Mouse (Mus musculus) C2C12 (cell line): ENCODE measurements around the gene Trmt1. TPM values are rescaled to one million over a fixed set of nuclear protein-coding genes. Genes with fewer than 3 reads are reported as not detected.

ENCODE experiments used
- H3K27me3 ChIP-seq: one replicate; pipeline ENCODE4 v1.6.1; 2011; ENCODE audit not compliant: control insufficient read depth, insufficient read depth, insufficient read length
- H3K36me3 ChIP-seq: one replicate; pipeline ENCODE4 v1.6.1; 2011; ENCODE audit not compliant: control insufficient read depth, insufficient read depth
- H3K4me3 ChIP-seq: one replicate; pipeline ENCODE4 v1.5.1; 2011; ENCODE audit warnings: mild to moderate bottlenecking, control low read depth; ENCODE audit not compliant: poor library complexity, insufficient read depth, severe bottlenecking
- H3K79me2 ChIP-seq: one replicate; pipeline ENCODE4 v1.6.1; 2011; ENCODE audit not compliant: control insufficient read depth, insufficient read depth
- H3K79me3 ChIP-seq: one replicate; pipeline ENCODE4 v1.6.1; 2011; ENCODE audit warnings: low read depth, control low read depth
- H3ac ChIP-seq: one replicate; pipeline ENCODE3; 2011; ENCODE audit warnings: low read depth; ENCODE audit not compliant: control insufficient read depth, insufficient read length
- CEBPB ChIP-seq: IDR thresholded peaks from one replicate; pipeline ENCODE4 v1.6.1; 2011; ENCODE audit warnings: low read depth, mild to moderate bottlenecking, control low read depth, moderate library complexity
- CTCF ChIP-seq: IDR thresholded peaks from one replicate; pipeline ENCODE4 v1.5.1; 2011; ENCODE audit not compliant: control insufficient read depth, insufficient read depth, insufficient read length
- FOSL1 ChIP-seq: IDR thresholded peaks from one replicate; pipeline ENCODE4 v1.8.0; 2011; ENCODE audit warnings: mild to moderate bottlenecking, low read length; ENCODE audit not compliant: poor library complexity, insufficient read depth, severe bottlenecking
- MAX ChIP-seq: IDR thresholded peaks from one replicate; pipeline ENCODE4 v1.6.1; 2011; ENCODE audit warnings: mild to moderate bottlenecking, control low read depth
- MYOD1 ChIP-seq: IDR thresholded peaks from one replicate; pipeline ENCODE4 v1.6.1; 2011; ENCODE audit warnings: low read depth; ENCODE audit not compliant: control insufficient read depth, insufficient read length
- MYOG ChIP-seq: IDR thresholded peaks from one replicate; pipeline ENCODE4 v1.6.1; 2011; ENCODE audit not compliant: control insufficient read depth, insufficient read length; ENCODE audit errors: extremely low read depth
- USF1 ChIP-seq: IDR thresholded peaks from one replicate; pipeline ENCODE4 v1.6.1; 2011; ENCODE audit warnings: low read depth, mild to moderate bottlenecking, control low read depth, moderate library complexity
- polyA plus RNA-seq: library from polyadenylated mRNA; unstranded; fragments of >200 nt; fragmentation: generic; extraction: Trizol; gene quantifications from one replicate; pipeline ENCODE4 v1.2.1, GENCODE M21; 2012; ENCODE audit warnings: missing spikeins

The Trmt1 gene
- polyA plus RNA-seq, 1 experiment, result 117 TPM

DNA sequence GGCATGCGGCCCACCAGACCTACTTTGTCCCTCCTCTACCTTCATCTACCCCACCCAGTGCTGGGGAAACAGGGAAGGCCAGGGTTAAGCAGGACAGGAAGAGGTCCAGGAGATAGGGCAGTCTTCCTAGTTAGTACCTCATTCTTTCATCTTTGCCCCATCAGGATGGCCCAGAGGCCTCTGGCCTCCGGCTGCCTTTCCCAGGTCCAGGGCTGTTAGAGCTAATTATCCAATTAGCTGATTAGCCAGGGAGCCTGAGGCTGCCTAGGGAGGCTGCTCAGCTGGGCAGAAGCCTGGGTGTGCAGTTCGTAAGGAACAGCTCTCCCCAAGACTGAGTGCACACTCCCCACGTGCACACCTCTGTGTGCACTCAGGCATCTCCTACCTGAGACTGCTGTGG, 27.3 kb downstream of the Trmt1 start:
- Histone ChIP-seq H3K36me3 (peaks cover 55% of the 10 kb centered on the region), H3K79me2 (no peaks in the 10 kb centered on the region), H3K4me3 (no peak overlapping the region), H3ac (no peak overlapping the region), H3K79me3 (no peaks in the 10 kb centered on the region), H3K27me3 (no peaks in the 10 kb centered on the region)
- TF ChIP-seq MYOG (no peak), MAX (no peak), USF1 (no peak), MYOD1 (no peak), CTCF (no peak)

DNA sequence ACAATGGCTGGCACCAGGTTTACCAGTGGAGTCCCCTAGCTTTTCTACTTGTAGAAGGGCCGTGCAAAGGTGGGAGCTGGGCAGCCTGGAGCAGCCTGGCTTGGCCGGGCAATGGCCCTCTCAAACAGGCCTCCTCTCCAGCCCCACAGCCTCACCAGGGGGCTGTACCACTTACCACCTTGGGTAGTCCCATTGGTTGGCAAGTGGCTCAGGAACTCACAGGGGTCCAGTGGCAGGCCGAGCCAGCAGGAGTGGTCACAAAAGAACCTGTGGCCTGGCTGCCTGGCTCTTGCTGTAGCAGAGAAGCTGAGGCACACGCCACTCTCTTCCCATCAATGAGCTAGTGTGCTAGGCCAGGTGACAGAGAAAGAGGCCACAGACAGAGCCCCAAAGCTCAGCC, 28.1 kb downstream of the Trmt1 start:
- Histone ChIP-seq H3K79me3 (no peaks in the 10 kb centered on the region), H3K4me3 (no peak overlapping the region), H3K27me3 (no peaks in the 10 kb centered on the region), H3K79me2 (no peaks in the 10 kb centered on the region), H3K36me3 (peaks cover 52% of the 10 kb centered on the region), H3ac (no peak overlapping the region)
- TF ChIP-seq MAX, result no peak
- TF ChIP-seq USF1, result no peak
- no peak for TF ChIP-seq CTCF
- no peak for TF ChIP-seq MYOD1
- TF ChIP-seq MYOG, result no peak
- TF ChIP-seq FOSL1, result no peak
- TF ChIP-seq CEBPB, result no peak

DNA sequence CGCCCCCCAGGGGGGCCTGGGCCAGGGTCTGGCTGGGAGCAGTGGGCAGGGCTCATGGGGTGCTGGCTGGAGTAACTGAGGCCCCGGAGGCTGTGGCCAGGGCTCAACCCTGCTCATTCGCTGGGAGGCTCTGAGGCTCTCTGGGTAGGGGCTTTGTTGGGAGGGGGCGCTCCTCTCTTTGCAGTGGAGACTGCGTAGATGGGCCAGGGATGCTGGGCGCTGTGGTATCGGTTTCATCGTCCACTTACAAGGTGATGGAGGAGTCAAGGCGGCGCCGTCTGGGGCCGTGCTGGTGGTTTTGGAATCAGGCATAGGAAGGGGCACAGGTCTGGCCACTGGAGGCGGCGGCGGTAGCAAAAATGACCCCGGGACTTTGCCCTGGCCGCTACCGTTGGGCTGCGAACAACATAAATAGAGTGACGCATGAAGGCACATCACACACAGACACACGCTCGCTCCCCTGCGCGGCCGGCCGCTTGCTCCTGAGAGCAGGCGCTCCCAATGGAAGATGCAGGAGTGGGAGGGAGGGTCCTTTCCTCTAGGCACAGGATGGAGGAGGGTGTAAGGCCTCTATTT, 29.9 kb downstream of the Trmt1 start:
- TF ChIP-seq CTCF, result no peak
- TF ChIP-seq MYOD1, result no peak
- no peak for TF ChIP-seq FOSL1
- no peak for TF ChIP-seq CEBPB
- TF ChIP-seq MAX, result no peak
- no peak for TF ChIP-seq USF1
- no peak for TF ChIP-seq MYOG
- Histone ChIP-seq H3K79me2 (no peaks in the 10 kb centered on the region), H3K79me3 (no peaks in the 10 kb centered on the region), H3ac (no peak overlapping the region), H3K27me3 (no peaks in the 10 kb centered on the region), H3K36me3 (peaks cover 58% of the 10 kb centered on the region), H3K4me3 (no peak overlapping the region)

DNA sequence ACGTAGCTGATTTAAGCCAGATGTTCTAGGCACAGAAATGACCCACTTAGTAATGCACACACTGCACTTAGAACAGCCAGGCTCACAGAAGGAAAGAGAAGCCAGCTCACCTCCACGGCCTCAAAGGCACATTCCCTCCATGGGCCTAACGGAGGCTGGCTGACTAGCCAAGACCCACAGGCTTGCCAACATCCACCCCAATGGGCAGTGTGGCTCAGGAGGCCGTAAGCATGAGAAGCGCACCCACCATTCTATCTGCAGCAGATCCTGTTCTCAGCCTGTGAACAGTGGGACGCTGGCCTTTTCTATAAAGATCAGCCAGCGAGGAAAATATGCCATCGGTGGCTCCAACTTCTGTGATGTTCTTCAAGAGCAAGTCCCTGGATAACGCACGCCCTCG, 30.7 kb downstream of the Trmt1 start:
- no peak overlapping the region for H3K4me3 ChIP-seq
- H3K79me3 ChIP-seq, result no peaks in the 10 kb centered on the region
- no peak overlapping the region for H3ac ChIP-seq
- no peaks in the 10 kb centered on the region for H3K27me3 ChIP-seq
- H3K79me2 ChIP-seq, result no peaks in the 10 kb centered on the region
- no peak for TF ChIP-seq USF1
- TF ChIP-seq MYOD1, result no peak
- TF ChIP-seq MAX, result no peak
- no peak for TF ChIP-seq CEBPB
- TF ChIP-seq CTCF, result no peak
- H3K36me3 ChIP-seq, result peaks cover 62% of the 10 kb centered on the region

DNA sequence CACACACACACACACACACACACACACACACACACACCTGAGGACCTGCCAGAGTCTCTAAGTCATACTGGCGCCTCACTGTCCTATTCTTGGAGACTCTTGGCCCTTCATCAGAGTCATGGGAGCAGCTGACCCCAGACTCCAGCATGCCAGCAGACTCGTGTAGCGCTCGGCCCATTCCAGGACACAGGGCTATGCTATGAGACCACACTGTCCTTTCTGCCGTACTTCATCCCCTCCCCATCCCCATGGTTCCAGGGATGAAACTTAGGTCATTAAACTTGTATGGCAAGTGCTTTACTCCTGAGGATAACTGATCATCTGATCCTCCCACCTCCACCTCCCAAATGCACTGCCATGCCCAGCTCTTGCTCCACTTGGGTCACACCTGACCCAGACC, 32.4 kb downstream of the Trmt1 start:
- no peaks in the 10 kb centered on the region for H3K79me3 ChIP-seq
- no peak overlapping the region for H3K4me3 ChIP-seq
- H3ac ChIP-seq, result no peak overlapping the region
- TF ChIP-seq MYOG (no peak), FOSL1 (no peak), CEBPB (no peak), CTCF (no peak), MAX (no peak), USF1 (no peak), MYOD1 (no peak)
- peaks cover 60% of the 10 kb centered on the region for H3K36me3 ChIP-seq
- H3K27me3 ChIP-seq, result no peaks in the 10 kb centered on the region
- peaks cover 4% of the 10 kb centered on the region for H3K79me2 ChIP-seq

DNA sequence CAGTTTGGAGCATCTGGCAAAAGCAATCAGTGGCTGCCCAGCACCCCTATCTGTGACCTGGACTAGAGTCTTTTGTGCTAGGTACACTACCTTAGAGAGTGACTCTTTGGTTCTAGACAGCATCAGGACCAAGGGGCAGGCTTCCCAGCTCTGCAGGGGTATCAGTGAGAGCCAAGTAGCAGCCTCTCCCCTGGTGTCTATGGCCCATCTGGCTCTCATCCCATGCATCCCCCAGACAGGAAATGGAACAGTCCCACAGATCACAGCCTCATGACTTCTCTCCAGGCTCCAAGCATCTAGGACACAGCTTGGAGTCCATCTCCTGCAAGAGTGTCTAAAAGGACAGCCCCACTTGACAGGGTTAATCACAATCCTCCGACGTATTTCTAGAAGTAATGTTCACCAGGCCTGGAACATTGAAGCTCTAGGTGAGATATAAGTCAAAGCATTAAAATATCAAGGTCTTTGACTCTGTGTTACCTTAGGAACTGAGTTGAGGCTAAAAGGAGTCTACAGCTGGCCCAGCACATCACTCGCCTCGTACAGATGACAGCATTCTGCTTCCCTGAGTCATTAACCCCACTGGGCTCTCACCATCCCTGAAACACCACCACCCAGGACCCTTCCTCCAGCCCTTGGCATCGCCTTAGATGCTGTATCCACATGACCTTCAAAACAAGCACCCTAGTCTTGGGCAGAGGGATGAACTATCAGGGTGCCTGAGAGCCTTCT, 33.0 kb downstream of the Trmt1 start:
- H3K79me2 ChIP-seq, result peaks cover 4% of the 10 kb centered on the region
- H3ac ChIP-seq, result no peak overlapping the region
- no peak overlapping the region for H3K4me3 ChIP-seq
- H3K79me3 ChIP-seq, result no peaks in the 10 kb centered on the region
- peaks cover 58% of the 10 kb centered on the region for H3K36me3 ChIP-seq
- no peak for TF ChIP-seq FOSL1
- peak; percentile 83 for TF ChIP-seq MYOD1
- H3K27me3 ChIP-seq, result no peaks in the 10 kb centered on the region
